Mouse (Mus musculus): Measurements from ENCODE around the gene Thra. TPM values are rescaled to one million over a fixed set of nuclear protein-coding genes. Genes with fewer than 3 reads are reported as not detected.
A peak's percentile ranks its signal among the peaks of the same experiment; 100 is the strongest.
"Not testable (repeated sequence)": the region's sequence is repeated elsewhere in the genome, so short reads cannot be mapped to it uniquely, and the experiment has no call there.

Gene Thra
- polyA plus RNA-seq, 1 experiment from 2014 or later: 17.7 TPM

GRCm38 (mm10) chr11:98710416-98711045 is 29.9 kb upstream of the Thra start:
- no peaks in the 10 kb centered on the region for H3K4me1 ChIP-seq (ENCODE audit: control insufficient read depth, insufficient read depth, low read length)
- peak; percentile 20; the same call in 1 of the 2 replicates for ATAC-seq (ENCODE audit: insufficient number of reproducible peaks, low FRiP score, low TSS enrichment, low read depth)
- H3K27ac ChIP-seq (replicated peaks; ENCODE audit: low read depth, low read length): no peak overlapping the region
- no peaks in the 10 kb centered on the region for H3K9me3 ChIP-seq (ENCODE audit: control insufficient read depth, low read length)
- no peak overlapping the region for H3K4me2 ChIP-seq (ENCODE audit: low read depth, severe bottlenecking)
- peaks cover 39% of the 10 kb centered on the region for H3K36me3 ChIP-seq (ENCODE audit: control insufficient read depth, insufficient read depth, low read length)
- WGBS: 57% methylated on average over 12 of the region's 12 CpGs
- H3K27me3 ChIP-seq (ENCODE audit: control insufficient read depth, insufficient read depth, low read length): no peaks in the 10 kb centered on the region
- H3K4me3 ChIP-seq (ENCODE audit: low read depth, low read length): no peak overlapping the region
- no peak overlapping the region for H3K9ac ChIP-seq (ENCODE audit: low read length)
- peak; percentile 93 for DNase-seq (ENCODE audit: low spot score)

DNA sequence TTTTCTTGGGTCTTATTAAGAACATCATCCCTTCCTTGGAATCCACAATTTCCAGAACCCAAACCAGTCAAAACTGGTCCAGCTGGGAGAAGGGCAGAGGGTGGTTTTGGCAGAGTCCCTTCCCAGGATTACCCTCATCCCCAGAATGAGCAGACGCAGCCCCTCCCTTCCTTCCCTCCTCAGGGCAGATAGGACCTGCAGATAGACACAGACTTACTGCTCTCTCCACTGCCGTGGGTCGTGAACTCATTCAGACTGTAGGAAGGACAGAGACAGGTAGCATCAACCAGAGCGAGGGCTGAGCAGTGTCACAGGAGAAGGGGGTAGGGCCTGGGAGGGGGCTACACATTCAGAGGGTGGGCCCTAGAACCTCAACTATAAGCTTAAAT is 29.4 kb upstream of the Thra start:
- ATAC-seq (ENCODE audit: insufficient number of reproducible peaks, low FRiP score, low TSS enrichment, low read depth): no peak
- WGBS: 75% methylated on average over 4 of the region's 4 CpGs
- H3K9ac ChIP-seq (ENCODE audit: low read length): no peak overlapping the region
- no peaks in the 10 kb centered on the region for H3K9me3 ChIP-seq (ENCODE audit: control insufficient read depth, low read length)
- no peak for DNase-seq (ENCODE audit: low spot score)
- H3K4me3 ChIP-seq (ENCODE audit: low read depth, low read length): no peak overlapping the region
- no peaks in the 10 kb centered on the region for H3K27me3 ChIP-seq (ENCODE audit: control insufficient read depth, insufficient read depth, low read length)
- peaks cover 41% of the 10 kb centered on the region for H3K36me3 ChIP-seq (ENCODE audit: control insufficient read depth, insufficient read depth, low read length)
- no peak overlapping the region for H3K27ac ChIP-seq (replicated peaks; ENCODE audit: low read depth, low read length)
- H3K4me2 ChIP-seq (ENCODE audit: low read depth, severe bottlenecking): no peak overlapping the region
- H3K4me1 ChIP-seq (ENCODE audit: control insufficient read depth, insufficient read depth, low read length): no peaks in the 10 kb centered on the region

DNA sequence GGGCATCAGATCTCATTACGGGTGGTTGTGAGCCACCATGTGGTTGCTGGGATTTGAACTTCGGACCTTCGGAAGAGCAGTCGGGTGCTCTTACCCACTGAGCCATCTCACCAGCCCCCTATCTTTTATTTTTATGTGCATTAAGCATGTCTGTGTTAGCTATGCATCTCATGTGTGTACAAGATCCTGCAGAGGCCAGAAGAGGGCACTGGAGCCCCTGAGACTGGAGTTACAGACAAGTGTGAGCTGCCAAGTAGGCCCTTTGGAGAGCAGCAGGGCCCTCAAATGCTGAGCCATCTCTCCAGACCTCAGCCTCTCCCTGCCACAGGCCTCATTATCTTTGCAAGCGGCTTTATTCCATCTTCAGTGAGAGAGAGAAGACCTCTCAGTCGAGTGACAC is 28.4 kb upstream of the Thra start:
- not testable (repeated sequence) for H3K27me3 ChIP-seq (ENCODE audit: control insufficient read depth, insufficient read depth, low read length); H3K27ac ChIP-seq (replicated peaks; ENCODE audit: low read depth, low read length); H3K9me3 ChIP-seq (ENCODE audit: control insufficient read depth, low read length); H3K4me2 ChIP-seq (ENCODE audit: low read depth, severe bottlenecking); H3K9ac ChIP-seq (ENCODE audit: low read length); ATAC-seq (ENCODE audit: insufficient number of reproducible peaks, low FRiP score, low TSS enrichment, low read depth); DNase-seq (ENCODE audit: low spot score); H3K4me1 ChIP-seq (ENCODE audit: control insufficient read depth, insufficient read depth, low read length); H3K4me3 ChIP-seq (ENCODE audit: low read depth, low read length)
- 94% methylated on average over 5 of the region's 6 CpGs for WGBS
- peaks cover 37% of the 10 kb centered on the region for H3K36me3 ChIP-seq (ENCODE audit: control insufficient read depth, insufficient read depth, low read length)

- Histone ChIP-seq H3K9ac (ENCODE audit: low read length) (no peak overlapping the region), H3K9me3 (ENCODE audit: control insufficient read depth, low read length) (no peaks in the 10 kb centered on the region), H3K4me2 (ENCODE audit: low read depth, severe bottlenecking) (no peak overlapping the region), H3K27ac (replicated peaks; ENCODE audit: low read depth, low read length) (no peak overlapping the region), H3K36me3 (ENCODE audit: control insufficient read depth, insufficient read depth, low read length) (peaks cover 28% of the 10 kb centered on the region), H3K4me1 (ENCODE audit: control insufficient read depth, insufficient read depth, low read length) (no peaks in the 10 kb centered on the region), H3K4me3 (ENCODE audit: low read depth, low read length) (no peak overlapping the region; the same call in 1 of the 2 replicates), H3K27me3 (ENCODE audit: control insufficient read depth, insufficient read depth, low read length) (no peaks in the 10 kb centered on the region)
- WGBS: 87% methylated on average over 12 of the region's 12 CpGs
- ATAC-seq (ENCODE audit: insufficient number of reproducible peaks, low FRiP score, low TSS enrichment, low read depth): no peak
- DNase-seq (ENCODE audit: low spot score): no peak
Measured at GRCm38 (mm10) chr11:98713703-98714102, 26.7 kb upstream of the Thra start.

- Histone ChIP-seq H3K4me3 (ENCODE audit: low read depth, low read length) (no peak overlapping the region), H3K4me2 (ENCODE audit: low read depth, severe bottlenecking) (no peak overlapping the region), H3K9me3 (ENCODE audit: control insufficient read depth, low read length) (no peaks in the 10 kb centered on the region), H3K27me3 (ENCODE audit: control insufficient read depth, insufficient read depth, low read length) (no peaks in the 10 kb centered on the region), H3K9ac (ENCODE audit: low read length) (no peak overlapping the region), H3K4me1 (ENCODE audit: control insufficient read depth, insufficient read depth, low read length) (no peaks in the 10 kb centered on the region), H3K36me3 (ENCODE audit: control insufficient read depth, insufficient read depth, low read length) (peaks cover 23% of the 10 kb centered on the region), H3K27ac (replicated peaks; ENCODE audit: low read depth, low read length) (no peak overlapping the region)
- DNase-seq (ENCODE audit: low spot score) (no peak), ATAC-seq (ENCODE audit: insufficient number of reproducible peaks, low FRiP score, low TSS enrichment, low read depth) (no peak)
- 93% methylated on average over 9 of the region's 9 CpGs for WGBS
Measured at GRCm38 (mm10) chr11:98715946-98716345, 24.5 kb upstream of the Thra start.

DNA sequence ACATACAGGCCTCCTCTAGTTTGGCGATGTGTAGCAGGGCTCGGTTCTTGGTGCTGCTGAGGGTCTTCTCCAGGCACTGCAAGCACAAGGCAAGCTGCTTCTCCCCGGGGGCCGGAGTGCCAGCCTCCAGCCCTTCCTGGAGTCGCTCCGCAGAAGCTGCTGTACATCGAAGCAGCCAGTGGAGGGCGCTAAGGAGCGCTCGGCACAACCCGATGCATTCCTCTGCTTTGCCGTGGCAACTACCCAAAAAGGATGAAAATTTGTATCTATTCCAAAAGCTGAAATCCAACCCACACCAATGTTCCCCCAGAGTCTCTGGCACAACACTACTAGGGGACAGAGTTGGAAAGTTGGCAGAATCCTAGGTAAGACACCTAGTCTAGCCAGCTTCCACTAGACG is 22.5 kb upstream of the Thra start:
- Histone ChIP-seq H3K4me2 (ENCODE audit: low read depth, severe bottlenecking) (no peak overlapping the region), H3K9ac (ENCODE audit: low read length) (no peak overlapping the region), H3K4me1 (ENCODE audit: control insufficient read depth, insufficient read depth, low read length) (peaks cover 4% of the 10 kb centered on the region; the same call in 1 of the 2 replicates), H3K27me3 (ENCODE audit: control insufficient read depth, insufficient read depth, low read length) (no peaks in the 10 kb centered on the region), H3K4me3 (ENCODE audit: low read depth, low read length) (no peak overlapping the region), H3K36me3 (ENCODE audit: control insufficient read depth, insufficient read depth, low read length) (peaks cover 16% of the 10 kb centered on the region), H3K9me3 (ENCODE audit: control insufficient read depth, low read length) (no peaks in the 10 kb centered on the region), H3K27ac (replicated peaks; ENCODE audit: low read depth, low read length) (no peak overlapping the region)
- 17% methylated on average over 13 of the region's 13 CpGs for WGBS
- DNase-seq (ENCODE audit: low spot score) (peak; percentile 75), ATAC-seq (ENCODE audit: insufficient number of reproducible peaks, low FRiP score, low TSS enrichment, low read depth) (no peak)

DNA sequence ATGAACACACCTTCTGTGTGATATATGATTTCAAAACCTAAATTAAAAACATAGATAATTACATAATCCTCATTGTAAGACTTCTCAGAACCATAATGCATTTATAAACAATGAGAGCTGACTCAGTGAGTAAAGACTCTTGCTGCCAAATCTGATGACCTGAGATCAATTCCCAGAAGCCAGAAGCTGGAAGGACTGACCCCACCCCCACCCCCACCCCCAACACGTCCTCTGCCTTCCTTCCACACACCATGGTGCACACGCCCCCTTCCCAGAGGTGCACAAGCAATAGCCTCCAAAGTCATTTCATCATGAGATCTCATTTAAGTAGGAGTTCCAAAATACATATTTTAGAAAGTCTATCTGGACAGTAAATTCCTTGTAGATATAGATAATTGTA is 19.7 kb upstream of the Thra start:
- ATAC-seq (ENCODE audit: insufficient number of reproducible peaks, low FRiP score, low TSS enrichment, low read depth): no peak
- Histone ChIP-seq H3K27ac (replicated peaks; ENCODE audit: low read depth, low read length) (no peak overlapping the region), H3K4me3 (ENCODE audit: low read depth, low read length) (no peak overlapping the region), H3K9ac (ENCODE audit: low read length) (no peak overlapping the region), H3K27me3 (ENCODE audit: control insufficient read depth, insufficient read depth, low read length) (no peaks in the 10 kb centered on the region), H3K36me3 (ENCODE audit: control insufficient read depth, insufficient read depth, low read length) (peaks cover 3% of the 10 kb centered on the region; the same call in 1 of the 2 replicates), H3K4me2 (ENCODE audit: low read depth, severe bottlenecking) (no peak overlapping the region), H3K9me3 (ENCODE audit: control insufficient read depth, low read length) (no peaks in the 10 kb centered on the region), H3K4me1 (ENCODE audit: control insufficient read depth, insufficient read depth, low read length) (peaks cover 4% of the 10 kb centered on the region; the same call in 1 of the 2 replicates)
- no peak for DNase-seq (ENCODE audit: low spot score)
- 77% methylated on average over 2 of the region's 2 CpGs for WGBS

DNA sequence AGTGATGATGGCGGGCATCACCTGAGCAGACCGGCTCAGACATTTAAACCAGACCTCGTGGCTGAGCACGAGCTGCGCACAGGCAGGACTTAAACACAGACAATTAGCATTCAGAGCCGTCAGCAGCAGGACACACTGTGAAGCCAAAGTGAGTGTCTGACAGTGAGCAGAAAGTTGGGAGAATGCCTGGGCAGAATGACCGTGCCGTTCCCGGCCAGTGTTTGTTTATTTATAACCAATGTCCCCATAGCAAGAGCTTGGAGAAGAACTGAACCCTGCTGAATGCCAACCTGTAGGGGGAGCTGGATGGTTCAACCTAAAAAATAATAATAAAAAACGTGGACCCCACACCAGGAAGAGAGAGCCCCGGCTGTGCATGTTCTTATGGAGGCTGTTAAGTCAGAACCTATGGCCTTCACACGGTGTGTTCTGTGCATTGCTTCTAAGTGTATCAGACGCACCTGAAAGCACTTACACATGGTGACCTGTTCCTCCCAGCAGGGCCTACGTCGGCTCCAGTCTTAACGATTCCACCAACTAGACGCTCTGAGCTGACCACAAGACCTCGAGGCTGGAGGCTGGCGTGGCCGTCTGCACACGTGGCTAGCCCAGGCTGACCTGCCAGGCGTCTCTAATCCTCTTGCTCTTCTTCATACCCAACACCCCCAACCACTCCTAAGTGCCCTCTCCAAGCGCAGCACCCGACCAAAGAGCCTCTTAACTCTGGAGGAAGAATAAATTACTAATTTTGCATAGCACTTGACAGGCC is 18.8 kb upstream of the Thra start:
- no peak overlapping the region for H3K4me3 ChIP-seq (ENCODE audit: low read depth, low read length)
- 51% methylated on average over 24 of the region's 24 CpGs for WGBS
- no peak overlapping the region for H3K9ac ChIP-seq (ENCODE audit: low read length)
- H3K4me2 ChIP-seq (ENCODE audit: low read depth, severe bottlenecking): no peak overlapping the region
- ATAC-seq (ENCODE audit: insufficient number of reproducible peaks, low FRiP score, low TSS enrichment, low read depth) (no peak), DNase-seq (ENCODE audit: low spot score) (peak; percentile 55)
- H3K27me3 ChIP-seq (ENCODE audit: control insufficient read depth, insufficient read depth, low read length): no peaks in the 10 kb centered on the region
- H3K9me3 ChIP-seq (ENCODE audit: control insufficient read depth, low read length): no peaks in the 10 kb centered on the region
- peaks cover 4% of the 10 kb centered on the region; the same call in 1 of the 2 replicates for H3K4me1 ChIP-seq (ENCODE audit: control insufficient read depth, insufficient read depth, low read length)
- H3K27ac ChIP-seq (replicated peaks; ENCODE audit: low read depth, low read length): no peak overlapping the region
- no peaks in the 10 kb centered on the region for H3K36me3 ChIP-seq (ENCODE audit: control insufficient read depth, insufficient read depth, low read length)
